Mouse (Mus musculus): Measurements from ENCODE around the gene Klk1b26. TPM values are rescaled to one million over a fixed set of nuclear protein-coding genes. Genes with fewer than 3 reads are reported as not detected.
"Not testable (repeated sequence)": the region's sequence is repeated elsewhere in the genome, so short reads cannot be mapped to it uniquely, and the experiment has no call there.

The Klk1b26 gene
- total RNA-seq (2021) = not detected
- not detected in 2 replicates for polyA plus RNA-seq (2012; rRNA removed)
- long read RNA-seq = 0 reads

DNA sequence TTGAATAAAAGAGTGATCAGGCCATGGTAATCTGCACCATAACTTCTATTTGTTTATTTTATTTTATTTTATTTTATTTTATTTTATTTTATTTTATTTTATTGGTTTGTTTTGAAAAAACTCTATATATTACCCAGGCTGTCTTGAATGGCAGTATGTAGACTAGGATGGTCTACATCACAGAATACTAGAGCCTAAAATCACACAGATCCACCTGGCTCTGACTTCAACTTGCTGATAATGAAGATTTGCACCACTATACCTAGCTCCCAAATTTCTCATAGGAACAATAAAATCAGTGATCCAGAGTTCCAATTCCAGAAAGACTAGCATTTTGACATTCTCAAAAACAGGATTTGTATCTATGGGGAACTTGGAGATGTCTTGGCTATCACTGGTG lies at the start of gene Klk1b26:
Klk1b26 (plus strand) TSS at position 301 of the 400 bp plus-strand sequence.
- DNase-seq = not testable (repeated sequence)

DNA sequence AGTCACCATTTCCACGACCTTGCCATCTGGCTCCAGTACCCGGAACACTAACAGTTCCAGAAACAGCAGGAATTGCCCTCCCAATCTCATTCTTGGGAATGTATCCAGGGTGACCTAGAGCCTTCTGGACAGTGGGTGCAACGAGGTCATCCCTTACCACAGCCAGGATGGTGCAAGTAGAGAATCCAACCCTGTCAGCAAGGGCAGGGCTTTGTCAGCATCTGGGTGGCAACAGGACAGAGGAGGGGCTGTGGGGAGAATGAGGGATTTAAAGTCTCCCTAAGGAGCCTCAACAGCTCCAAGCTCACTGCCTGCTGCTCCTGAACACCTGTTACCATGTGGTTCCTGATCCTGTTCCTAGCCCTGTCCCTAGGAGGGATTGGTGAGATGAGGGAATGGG lies 45.5 kb upstream of the Klk1b26 start, which contains the start of gene Klk1b1:
Klk1b1 (plus strand) TSS at position 301 of the 400 bp plus-strand sequence.
- DNase-seq = no peak

DNA sequence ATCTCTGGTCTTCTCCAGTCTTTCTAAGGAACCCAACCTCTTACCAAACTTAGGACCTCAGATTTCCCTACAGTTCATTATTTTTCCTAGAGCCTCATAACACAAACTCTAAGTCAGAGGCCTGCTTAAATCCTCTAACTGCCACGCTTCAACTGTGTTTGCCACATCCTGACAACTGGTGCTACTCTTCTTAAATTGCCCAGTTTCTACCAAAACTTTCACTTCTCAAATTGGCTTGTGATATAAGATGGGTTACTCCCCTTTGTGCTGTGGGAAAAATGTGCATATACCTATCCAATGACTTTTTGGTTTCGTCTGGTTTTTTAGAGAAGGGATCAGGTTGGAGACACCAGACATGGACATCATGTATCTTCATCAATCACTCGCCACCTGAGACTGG lies 44.9 kb upstream of the Klk1b26 start:
- DNase-seq = no peak

DNA sequence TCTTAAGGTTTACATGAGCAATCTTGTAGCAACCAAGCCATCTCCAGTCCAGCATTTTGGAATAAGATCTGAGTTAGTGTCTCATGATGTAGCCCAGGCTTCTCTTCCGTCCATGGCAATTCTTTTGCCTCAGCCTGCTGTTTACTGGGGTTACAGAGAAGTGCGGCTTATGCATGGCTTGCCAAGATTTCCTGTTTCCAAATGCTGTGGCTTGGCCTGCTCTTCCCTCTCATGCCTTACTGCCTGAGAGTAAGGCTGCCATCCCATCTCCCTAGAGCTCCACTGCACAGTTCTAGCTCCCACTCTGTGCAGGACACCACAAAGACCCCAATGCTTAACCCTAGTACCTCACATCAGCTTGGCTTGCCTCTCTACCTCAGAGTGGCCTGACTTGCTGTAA lies 44.4 kb upstream of the Klk1b26 start:
- DNase-seq = no peak

DNA sequence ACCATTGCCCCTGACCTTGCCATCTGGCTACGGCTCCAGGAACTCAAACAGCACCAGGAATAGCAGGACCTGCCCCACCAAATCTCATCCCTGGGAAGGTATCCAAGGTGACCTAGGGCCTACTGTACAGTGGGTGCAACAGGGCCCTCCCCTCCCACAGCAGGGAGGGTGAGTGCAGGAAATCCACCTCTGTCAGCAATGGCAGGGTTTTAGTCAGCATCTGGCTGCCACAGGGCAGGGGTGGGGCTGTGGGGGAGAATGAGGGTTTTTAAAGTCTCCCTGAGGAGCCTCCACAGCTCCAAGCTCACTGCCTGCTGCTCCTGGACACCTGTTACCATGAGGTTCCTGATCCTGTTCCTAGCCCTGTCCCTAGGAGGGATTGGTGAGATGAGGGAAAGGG lies 36.2 kb upstream of the Klk1b26 start, which contains the start of gene Klk1b9:
Klk1b9 (plus strand) TSS at position 301 of the 400 bp plus-strand sequence.
- not testable (repeated sequence) for DNase-seq

DNA sequence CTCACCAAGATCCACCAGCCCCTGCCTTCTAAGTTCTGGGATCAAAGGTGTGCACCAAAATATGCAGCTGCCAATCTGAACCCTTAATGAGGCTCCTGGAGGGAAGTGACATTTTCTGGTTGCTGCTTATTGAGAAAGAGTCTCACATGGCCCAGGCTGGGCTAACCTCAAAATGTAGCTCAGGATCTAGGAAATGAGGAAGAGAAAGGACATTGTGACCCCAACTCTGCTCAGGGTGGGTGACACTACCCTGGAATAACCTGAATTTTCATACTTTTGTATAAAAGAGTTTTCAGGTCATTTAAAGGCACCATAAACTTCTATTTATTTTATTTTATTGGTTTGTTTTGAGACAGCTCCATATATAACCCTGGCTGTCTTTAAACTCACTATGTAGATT lies 26.3 kb upstream of the Klk1b26 start:
- DNase-seq = no peak

DNA sequence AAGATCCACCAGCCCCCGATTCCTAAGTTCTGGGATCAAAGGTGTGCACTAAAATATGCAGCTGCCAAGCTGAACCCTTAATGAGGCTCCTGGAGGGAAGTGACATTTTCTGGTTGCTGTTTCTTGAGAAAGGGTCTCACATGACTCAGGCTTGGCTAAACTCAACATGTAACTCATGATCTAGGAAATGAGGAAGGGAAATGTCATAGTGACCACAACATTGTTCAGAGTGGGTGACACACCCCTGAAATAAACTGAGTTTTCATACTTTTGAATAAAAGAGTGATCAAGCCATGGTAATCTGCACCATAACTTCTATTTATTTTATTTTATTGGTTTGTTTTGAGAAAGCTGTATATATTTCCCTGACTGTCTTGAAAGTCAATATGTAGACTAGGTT lies 17.1 kb upstream of the Klk1b26 start:
- DNase-seq = not testable (repeated sequence)

DNA sequence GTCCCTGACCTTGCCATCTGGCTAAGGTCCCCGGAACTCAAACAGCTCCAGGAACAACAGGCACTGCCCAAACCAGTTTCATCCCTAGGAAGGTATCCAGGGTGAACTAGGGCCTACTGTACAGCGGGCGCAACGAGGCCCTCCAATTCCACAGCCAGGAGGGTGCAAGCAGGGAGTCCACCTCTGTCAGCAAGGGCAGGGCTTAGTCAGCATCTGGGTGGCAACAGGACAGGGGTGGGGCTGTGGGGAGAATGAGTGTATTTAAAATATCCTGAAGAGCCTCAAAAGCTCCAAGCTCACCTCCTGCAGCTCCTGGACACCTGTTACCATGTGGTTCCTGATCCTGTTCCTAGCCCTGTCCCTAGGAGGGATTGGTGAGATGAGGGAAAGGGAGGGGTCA lies 16.4 kb upstream of the Klk1b26 start, which contains the start of gene Klk1b11:
Klk1b11 (plus strand) TSS at position 301 of the 400 bp plus-strand sequence.
- DNase-seq = not testable (repeated sequence)

DNA sequence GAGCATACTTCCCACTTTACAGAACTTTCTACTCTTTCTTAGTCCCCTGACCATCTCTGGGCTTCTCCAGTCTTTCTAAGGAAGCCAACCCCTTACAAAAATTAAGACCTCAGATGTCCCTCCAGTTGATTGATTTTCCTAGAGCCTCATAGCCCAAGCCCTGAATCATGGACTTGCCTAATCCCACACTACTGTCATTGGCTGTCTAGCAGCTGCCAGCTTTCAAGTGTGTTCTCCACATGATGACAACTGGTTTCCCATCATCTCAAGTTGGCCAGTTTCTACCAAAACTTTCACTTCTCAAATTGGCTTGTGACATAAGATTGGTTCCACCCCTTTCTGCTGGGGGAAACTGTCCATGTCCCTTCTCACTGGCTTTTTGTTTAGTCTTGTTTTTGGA lies 7.1 kb upstream of the Klk1b26 start:
- no peak for DNase-seq

DNA sequence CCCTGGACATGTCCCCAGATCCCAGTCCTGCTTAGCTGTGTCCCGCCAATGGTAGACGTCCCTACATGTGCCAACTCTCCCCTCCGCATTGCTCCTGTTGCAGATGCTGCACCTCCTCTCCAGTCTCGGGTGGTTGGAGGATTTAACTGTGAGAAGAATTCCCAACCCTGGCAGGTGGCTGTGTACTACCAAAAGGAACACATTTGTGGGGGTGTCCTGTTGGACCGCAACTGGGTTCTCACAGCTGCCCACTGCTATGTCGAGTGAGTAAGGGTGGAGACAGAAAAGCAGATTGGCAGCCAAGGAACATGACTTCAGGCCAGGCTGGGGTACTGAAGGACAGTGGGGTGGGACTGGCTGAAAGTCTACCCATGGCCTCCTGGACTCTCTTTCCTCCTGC lies 2.7 kb downstream of the Klk1b26 start:
- DNase-seq = not testable (repeated sequence)

DNA sequence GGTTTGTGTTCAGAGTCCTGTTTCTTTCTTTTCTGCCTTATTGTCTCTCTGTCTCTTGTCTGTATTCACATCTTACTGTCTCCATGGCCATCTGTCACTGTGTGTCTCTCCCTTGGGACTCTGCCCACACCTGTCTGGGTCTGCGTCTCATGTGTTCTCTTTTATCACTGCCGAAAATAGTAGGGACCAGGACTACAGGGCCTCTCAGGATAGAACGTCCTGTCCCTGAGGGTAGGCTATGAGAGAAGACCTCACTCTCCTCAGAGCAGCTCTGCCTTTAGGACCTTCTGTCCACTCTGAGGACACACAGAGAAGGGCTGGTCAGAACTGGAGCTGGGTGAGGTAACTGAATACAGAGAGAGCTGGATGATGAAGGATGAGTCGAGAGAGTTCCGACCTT lies 3.1 kb downstream of the Klk1b26 start:
- no peak for DNase-seq

DNA sequence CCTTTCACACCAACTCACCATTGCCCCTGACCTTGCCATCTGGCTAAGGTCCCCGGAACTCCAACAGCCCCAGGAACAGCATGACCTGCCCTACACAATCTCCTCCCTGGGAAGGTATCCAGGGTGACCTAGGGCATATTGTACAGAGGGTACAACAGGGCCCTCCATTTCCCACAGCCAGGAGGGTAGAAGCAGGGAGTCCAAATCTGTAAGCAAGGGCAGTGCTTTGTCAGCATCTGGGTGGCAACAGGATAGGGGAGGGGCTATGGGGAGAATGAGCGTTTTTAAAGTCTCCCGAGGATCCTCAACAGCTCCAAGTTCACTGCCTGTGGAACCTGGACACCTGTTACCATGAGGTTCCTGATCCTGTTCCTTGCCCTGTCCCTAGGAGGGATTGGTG lies 40.0 kb downstream of the Klk1b26 start, which contains the start of gene Klk1b27:
Klk1b27 (plus strand) TSS at position 301 of the 400 bp plus-strand sequence.
- not testable (repeated sequence) for DNase-seq

Other genes starting within 250 kb of the Klk1b26 start
- not detected for gene Klk12, start 243.3 kb upstream of the Klk1b26 start, total RNA-seq (2021)
- not detected in 2 replicates for gene Klk12, start 243.3 kb upstream of the Klk1b26 start, polyA plus RNA-seq (2012; rRNA removed)
- not detected for gene Klk11, start 237.6 kb upstream of the Klk1b26 start, total RNA-seq (2021)
- not detected in 2 replicates for gene Klk11, start 237.6 kb upstream of the Klk1b26 start, polyA plus RNA-seq (2012; rRNA removed)
- under 1 TPM; 0.40 to 0.62 TPM for gene Klk10, start 231.1 kb upstream of the Klk1b26 start, total RNA-seq (2021)
- gene Klk10, start 231.1 kb upstream of the Klk1b26 start, polyA plus RNA-seq (2012; rRNA removed) = 1.0 and 1.4 TPM in 2 replicates
- gene Klk9, start 220.3 kb upstream of the Klk1b26 start, total RNA-seq (2021) = not detected
- gene Klk9, start 220.3 kb upstream of the Klk1b26 start, polyA plus RNA-seq (2012; rRNA removed) = not detected in 2 replicates
- gene Klk8, start 214.6 kb upstream of the Klk1b26 start, total RNA-seq (2021) = 1 to 10 TPM; 3.0 to 3.5 TPM
- 1.4 and 2.3 TPM in 2 replicates for gene Klk8, start 214.6 kb upstream of the Klk1b26 start, polyA plus RNA-seq (2012; rRNA removed)
- gene Klk7, start 200.9 kb upstream of the Klk1b26 start, total RNA-seq (2021) = not detected
- not detected in 2 replicates for gene Klk7, start 200.9 kb upstream of the Klk1b26 start, polyA plus RNA-seq (2012; rRNA removed)
- gene Klk6, start 187.7 kb upstream of the Klk1b26 start, total RNA-seq (2021) = not detected
- gene Klk6, start 187.7 kb upstream of the Klk1b26 start, polyA plus RNA-seq (2012; rRNA removed) = not detected in 2 replicates
- not detected for gene Klk5, start 170.2 kb upstream of the Klk1b26 start, total RNA-seq (2021)
- gene Klk5, start 170.2 kb upstream of the Klk1b26 start, polyA plus RNA-seq (2012; rRNA removed) = not detected in 2 replicates
- gene Klk4, start 131.0 kb upstream of the Klk1b26 start, total RNA-seq (2021) = not detected
- gene Klk4, start 131.0 kb upstream of the Klk1b26 start, polyA plus RNA-seq (2012; rRNA removed) = not detected in 2 replicates
- gene Klk15, start 78.4 kb upstream of the Klk1b26 start, total RNA-seq (2021) = not detected
- gene Klk15, start 78.4 kb upstream of the Klk1b26 start, polyA plus RNA-seq (2012; rRNA removed) = not detected in 2 replicates
- not detected for gene Klk1b8, start 61.5 kb upstream of the Klk1b26 start, total RNA-seq (2021)
- not detected in 2 replicates for gene Klk1b8, start 61.5 kb upstream of the Klk1b26 start, polyA plus RNA-seq (2012; rRNA removed)
- not detected for gene Klk1b1, start 45.4 kb upstream of the Klk1b26 start, total RNA-seq (2021)
- not detected in 2 replicates for gene Klk1b1, start 45.4 kb upstream of the Klk1b26 start, polyA plus RNA-seq (2012; rRNA removed)
- not detected for gene Klk1b9, start 36.1 kb upstream of the Klk1b26 start, total RNA-seq (2021)
- gene Klk1b9, start 36.1 kb upstream of the Klk1b26 start, polyA plus RNA-seq (2012; rRNA removed) = not detected in 2 replicates
- not detected for gene Klk1b11, start 16.3 kb upstream of the Klk1b26 start, total RNA-seq (2021)
- not detected in 2 replicates for gene Klk1b11, start 16.3 kb upstream of the Klk1b26 start, polyA plus RNA-seq (2012; rRNA removed)
- gene Klk1b27, start 40.1 kb downstream of the Klk1b26 start, total RNA-seq (2021) = not detected
- not detected in 2 replicates for gene Klk1b27, start 40.1 kb downstream of the Klk1b26 start, polyA plus RNA-seq (2012; rRNA removed)
- not detected for gene Klk1b21, start 90.2 kb downstream of the Klk1b26 start, total RNA-seq (2021)
- 0.33 and 0.63 TPM in 2 replicates for gene Klk1b21, start 90.2 kb downstream of the Klk1b26 start, polyA plus RNA-seq (2012; rRNA removed)
- not detected for gene Klk1b22, start 100.5 kb downstream of the Klk1b26 start, total RNA-seq (2021)
- gene Klk1b22, start 100.5 kb downstream of the Klk1b26 start, polyA plus RNA-seq (2012; rRNA removed) = 1.5 TPM in 1 of 2 replicates, not detected in the other
- gene Klk1b16, start 124.6 kb downstream of the Klk1b26 start, total RNA-seq (2021) = not detected
- gene Klk1b16, start 124.6 kb downstream of the Klk1b26 start, polyA plus RNA-seq (2012; rRNA removed) = not detected in 2 replicates
- not detected for gene Klk1b24, start 176.1 kb downstream of the Klk1b26 start, total RNA-seq (2021)
- gene Klk1b24, start 176.1 kb downstream of the Klk1b26 start, polyA plus RNA-seq (2012; rRNA removed) = not detected in 2 replicates
- not detected for gene Klk1b3, start 186.0 kb downstream of the Klk1b26 start, total RNA-seq (2021)
- not detected in 2 replicates for gene Klk1b3, start 186.0 kb downstream of the Klk1b26 start, polyA plus RNA-seq (2012; rRNA removed)
- not detected for gene Klk1b4, start 195.3 kb downstream of the Klk1b26 start, total RNA-seq (2021)
- not detected in 2 replicates for gene Klk1b4, start 195.3 kb downstream of the Klk1b26 start, polyA plus RNA-seq (2012; rRNA removed)
- gene Klk1b5, start 203.8 kb downstream of the Klk1b26 start, total RNA-seq (2021) = not detected
- gene Klk1b5, start 203.8 kb downstream of the Klk1b26 start, polyA plus RNA-seq (2012; rRNA removed) = not detected in 2 replicates
- gene Klk1, start 213.2 kb downstream of the Klk1b26 start, total RNA-seq (2021) = not detected
- gene Klk1, start 213.2 kb downstream of the Klk1b26 start, polyA plus RNA-seq (2012; rRNA removed) = 0.46 and 0.67 TPM in 2 replicates
- not detected for gene Gm36864, start 224.0 kb downstream of the Klk1b26 start, total RNA-seq (2021)
- not detected in 2 replicates for gene Gm36864, start 224.0 kb downstream of the Klk1b26 start, polyA plus RNA-seq (2012; rRNA removed)
- gene 1700028J19Rik, start 234.5 kb downstream of the Klk1b26 start, total RNA-seq (2021) = 1 to 10 TPM in 1 of 2 experiments, under 1 TPM in 1; 0.66 to 1.4 TPM
- 1.2 and 1.8 TPM in 2 replicates for gene 1700028J19Rik, start 234.5 kb downstream of the Klk1b26 start, polyA plus RNA-seq (2012; rRNA removed)
- gene 2410002F23Rik, start 234.6 kb downstream of the Klk1b26 start, total RNA-seq (2021) = 10 to 100 TPM; 81.5 to 83.8 TPM
- gene 2410002F23Rik, start 234.6 kb downstream of the Klk1b26 start, polyA plus RNA-seq (2012; rRNA removed) = 195 and 237 TPM in 2 replicates
- gene Acp4, start 245.2 kb downstream of the Klk1b26 start, total RNA-seq (2021) = not detected
- not detected in 2 replicates for gene Acp4, start 245.2 kb downstream of the Klk1b26 start, polyA plus RNA-seq (2012; rRNA removed)
- not detected for gene Gm15517, start 249.3 kb downstream of the Klk1b26 start, total RNA-seq (2021)
- gene Gm15517, start 249.3 kb downstream of the Klk1b26 start, polyA plus RNA-seq (2012; rRNA removed) = not detected in 2 replicates

Measured in adrenal gland, adult 2 months (tissue).